Mouse (Mus musculus) liver, adult 2 months (tissue): ENCODE results near the gene Ggcx. TPM values are rescaled to one million over a fixed set of nuclear protein-coding genes. Genes with fewer than 3 reads are reported as not detected.

Experiments
- DNase-seq: peaks from one replicate; pipeline ENCODE4 v3.0.0-alpha.2; 2011; ENCODE audit warnings: low read depth, low spot score; ENCODE audit errors: extremely low read depth
- H3K27ac ChIP-seq: fragments of 200-500 bp; replicated peaks from 2 replicates; pipeline ENCODE4 v1.5.1; 2012; ENCODE audit warnings: low read depth, mild to moderate bottlenecking, control low read depth, inconsistent platforms, low read length; ENCODE audit not compliant: insufficient read depth
- H3K27me3 ChIP-seq: fragments of 200-500 bp; 2 replicates; pipeline ENCODE4 v1.6.1; 2012; ENCODE audit warnings: mild to moderate bottlenecking, moderate library complexity, low read length, inconsistent platforms; ENCODE audit not compliant: control insufficient read depth, insufficient read depth
- H3K36me3 ChIP-seq: fragments of 200-500 bp; 2 replicates; pipeline ENCODE4 v1.6.1; 2012; ENCODE audit warnings: low read length, inconsistent platforms; ENCODE audit not compliant: control insufficient read depth, insufficient read depth
- H3K4me1 ChIP-seq: fragments of 200-500 bp; 2 replicates; pipeline ENCODE4 v1.6.1; 2011; ENCODE audit warnings: low read length; ENCODE audit not compliant: control insufficient read depth, insufficient read depth
- H3K4me3 ChIP-seq: fragments of 200-500 bp; 2 replicates; pipeline ENCODE4 v1.5.1; 2011; ENCODE audit warnings: low read depth, mild to moderate bottlenecking, control low read depth, low read length, moderate library complexity; ENCODE audit not compliant: insufficient read depth
- H3K79me2 ChIP-seq: fragments of 200-500 bp; 2 replicates; pipeline ENCODE4 v1.6.1; 2012; ENCODE audit warnings: inconsistent platforms, mild to moderate bottlenecking, low read length, moderate library complexity; ENCODE audit not compliant: control insufficient read depth, insufficient read depth
- H3K9ac ChIP-seq: fragments of 200-500 bp; 2 replicates; pipeline ENCODE4 v1.6.1; 2012; ENCODE audit warnings: low read depth, mild to moderate bottlenecking, control low read depth, inconsistent platforms, low read length
- CTCF ChIP-seq: fragments of 200-500 bp; IDR thresholded peaks from 2 replicates; pipeline ENCODE4 v1.5.1; 2011; ENCODE audit warnings: low read depth, low read length, control low read depth
- POLR2A ChIP-seq: fragments of 200-500 bp; IDR thresholded peaks from 2 replicates; pipeline ENCODE4 v1.6.1; 2011; ENCODE audit warnings: low read length, control low read depth; ENCODE audit not compliant: insufficient read depth; ENCODE audit errors: extremely low read depth
- whole genome bisulfite sequencing: fragments of 180-500 bp; shearing (Covaris S2); methylation state at CpG from one replicate; pipeline ENCODE4 v1.1.7; 2018; 5-methylcytosine and 5-hydroxymethylcytosine counted together
- polyA plus RNA-seq: library from polyadenylated mRNA; depleted of rRNA; stranded (reverse); fragments of >200 nt; gene quantifications from 2 replicates; pipeline ENCODE4 v1.2.3, GENCODE M21; 2012
- total RNA-seq: library from RNA; depleted of rRNA; stranded (reverse); fragments of >200 nt; gene quantifications from 2 replicates; pipeline ENCODE4 v1.2.3, GENCODE M21; 2014

Ggcx gene
- total and polyA plus RNA-seq, 2 experiments = 67.3 to 71.0 TPM

DNA sequence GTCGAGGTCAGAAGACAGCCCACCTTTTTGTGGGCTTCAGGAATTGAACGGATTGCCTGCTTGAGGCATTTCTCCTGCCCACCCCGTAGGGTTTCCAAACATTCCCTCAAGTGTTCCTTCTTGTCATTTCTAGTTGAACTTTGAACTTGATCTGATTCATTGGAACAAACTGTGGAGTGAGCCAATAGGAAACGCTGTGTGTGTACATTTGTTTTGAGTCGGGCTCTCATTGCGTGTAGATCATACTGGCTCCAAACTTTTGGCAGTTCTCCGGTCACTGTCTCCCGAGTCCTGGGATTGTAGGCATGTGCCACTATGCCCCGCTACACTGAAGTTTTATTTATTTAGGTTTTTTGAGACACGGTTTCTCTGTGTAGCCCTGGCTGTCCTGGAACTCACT, 6.8 kb downstream of the Ggcx start:
- Histone ChIP-seq H3K79me2 (peaks cover 8% of the 10 kb centered on the region; the same call in 1 of the 2 replicates), H3K4me1 (peaks cover 15% of the 10 kb centered on the region), H3K4me3 (no peak overlapping the region), H3K9ac (no peak overlapping the region), H3K27me3 (no peaks in the 10 kb centered on the region), H3K27ac (peak overlapping the region; percentile 58), H3K36me3 (peaks cover 53% of the 10 kb centered on the region)
- WGBS = 25% methylated on average over 10 of the region's 10 CpGs
- DNase-seq = peak; percentile 94
- TF ChIP-seq POLR2A = no peak
- no peak for TF ChIP-seq CTCF

DNA sequence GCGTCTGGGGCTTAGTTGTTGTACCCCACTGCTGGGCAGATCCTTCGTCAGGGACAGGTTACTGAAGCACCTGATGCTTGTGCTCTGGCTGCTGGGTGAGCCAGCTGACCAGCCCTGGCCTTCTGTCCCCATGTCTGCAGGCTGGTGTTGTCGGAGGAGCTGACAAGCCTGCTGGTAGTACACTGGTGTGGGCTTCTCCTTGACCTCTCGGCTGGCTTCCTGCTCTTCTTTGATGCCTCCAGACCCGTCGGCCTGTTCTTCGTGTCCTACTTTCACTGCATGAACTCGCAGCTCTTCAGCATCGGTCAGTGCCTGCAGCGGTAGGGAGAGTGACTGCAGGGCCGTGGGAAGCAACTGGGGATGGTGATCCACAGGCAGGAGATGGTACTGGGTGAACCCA, 11.5 kb downstream of the Ggcx start:
- TF ChIP-seq CTCF = no peak
- TF ChIP-seq POLR2A = no peak
- peaks cover 72% of the 10 kb centered on the region for H3K36me3 ChIP-seq

GRCm38 (mm10) chr6:72428036-72428435, 13.9 kb downstream of the Ggcx start:
- DNase-seq = peak; percentile 45
- WGBS = 61% methylated on average over 8 of the region's 8 CpGs

More for the DNA sequence above, 11.5 kb downstream of the Ggcx start:
- no peak overlapping the region for H3K27ac ChIP-seq
- no peak overlapping the region for H3K4me3 ChIP-seq
- H3K27me3 ChIP-seq = no peaks in the 10 kb centered on the region
- H3K4me1 ChIP-seq = peaks cover 8% of the 10 kb centered on the region
- DNase-seq = no peak
- no peak overlapping the region for H3K9ac ChIP-seq
- no peaks in the 10 kb centered on the region for H3K79me2 ChIP-seq
- WGBS = 96% methylated on average over 11 of the region's 11 CpGs

DNA sequence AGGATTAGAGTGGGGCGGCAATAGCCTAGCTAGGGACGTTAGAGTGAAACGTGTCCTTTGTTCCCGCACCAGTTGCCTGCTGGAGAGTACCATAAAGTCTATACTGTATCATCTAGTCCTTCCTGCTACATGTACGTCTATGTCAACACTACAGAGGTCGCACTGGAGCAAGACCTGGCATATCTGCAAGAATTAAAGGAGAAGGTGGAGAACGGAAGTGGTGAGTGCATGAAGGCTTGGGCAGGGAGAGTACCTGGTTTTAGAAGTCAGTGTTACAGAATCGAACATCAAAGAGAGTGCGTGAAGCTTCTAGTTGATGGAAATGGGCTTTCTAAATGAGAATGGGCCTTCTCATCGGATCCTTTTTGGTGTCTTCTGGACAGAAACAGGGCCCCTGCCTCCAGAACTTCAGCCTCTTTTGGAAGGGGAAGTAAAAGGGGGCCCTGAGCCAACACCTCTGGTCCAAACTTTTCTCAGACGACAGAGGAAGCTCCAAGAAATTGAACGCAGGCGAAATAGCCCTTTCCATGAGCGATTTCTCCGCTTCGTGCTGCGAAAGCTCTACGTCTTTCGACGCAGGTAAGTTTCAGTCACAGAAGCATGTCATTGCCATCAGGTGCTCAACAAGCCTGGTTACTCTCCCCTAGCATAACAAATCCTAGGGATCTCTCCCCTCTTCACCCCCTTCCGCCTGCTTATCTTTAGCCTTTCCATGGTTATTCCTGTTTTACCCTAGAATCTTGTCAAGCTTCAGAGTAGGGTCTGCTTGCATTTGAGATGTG, 15.1 kb downstream of the Ggcx start:
- H3K9ac ChIP-seq = no peak overlapping the region
- H3K27me3 ChIP-seq = no peaks in the 10 kb centered on the region
- H3K79me2 ChIP-seq = no peaks in the 10 kb centered on the region
- no peak overlapping the region for H3K27ac ChIP-seq
- no peak overlapping the region for H3K4me3 ChIP-seq
- H3K36me3 ChIP-seq = peaks cover 82% of the 10 kb centered on the region
- no peak for DNase-seq
- peaks cover 5% of the 10 kb centered on the region; the same call in 1 of the 2 replicates for H3K4me1 ChIP-seq
- WGBS = 89% methylated on average over 21 of the region's 21 CpGs
- no peak for TF ChIP-seq CTCF
- TF ChIP-seq POLR2A = no peak

More at GRCm38 (mm10) chr6:72428036-72428435, 13.9 kb downstream of the Ggcx start:
- H3K4me3 ChIP-seq = no peak overlapping the region
- H3K27me3 ChIP-seq = no peaks in the 10 kb centered on the region
- peaks cover 7% of the 10 kb centered on the region; the same call in 1 of the 2 replicates for H3K4me1 ChIP-seq
- no peak overlapping the region for H3K27ac ChIP-seq
- H3K79me2 ChIP-seq = no peaks in the 10 kb centered on the region
- peaks cover 84% of the 10 kb centered on the region for H3K36me3 ChIP-seq
- H3K9ac ChIP-seq = no peak overlapping the region
- TF ChIP-seq CTCF (peak; percentile 76), POLR2A (no peak)

- peaks cover 83% of the 10 kb centered on the region for H3K36me3 ChIP-seq
- 52% methylated on average over 5 of the region's 5 CpGs for WGBS
- no peak for DNase-seq
- no peak overlapping the region for H3K4me3 ChIP-seq
- no peaks in the 10 kb centered on the region for H3K27me3 ChIP-seq
- no peaks in the 10 kb centered on the region for H3K79me2 ChIP-seq
- TF ChIP-seq POLR2A = no peak
- TF ChIP-seq CTCF = no peak
- H3K27ac ChIP-seq = no peak overlapping the region; the same call in 1 of the 2 replicates
- H3K4me1 ChIP-seq = no peaks in the 10 kb centered on the region
- H3K9ac ChIP-seq = no peak overlapping the region
These were observed 17.1 kb downstream of the Ggcx start for GRCm38 (mm10) chr6:72430989-72431921.

DNA sequence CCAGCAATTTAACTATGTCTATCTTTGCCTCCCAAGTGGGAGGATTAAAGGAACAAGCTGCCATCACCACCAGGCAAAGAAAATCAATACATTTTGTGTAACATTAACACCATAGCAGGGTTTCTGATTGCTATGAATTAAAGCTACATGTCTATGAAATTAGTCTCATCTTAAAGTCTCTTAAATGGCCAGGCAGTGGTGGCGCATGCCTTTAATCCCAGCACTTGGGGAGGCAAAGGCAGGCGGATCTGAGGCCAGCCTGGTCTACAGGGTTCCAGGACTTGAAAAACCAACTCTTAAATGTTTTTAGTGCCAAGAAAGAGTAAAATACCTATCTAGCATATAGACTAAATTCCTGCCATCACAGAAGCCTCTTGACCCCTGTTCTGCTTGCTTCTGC, 18.0 kb downstream of the Ggcx start:
- no peak overlapping the region for H3K27ac ChIP-seq
- H3K4me3 ChIP-seq = no peak overlapping the region
- DNase-seq = no peak
- TF ChIP-seq POLR2A (no peak), CTCF (no peak)
- peaks cover 86% of the 10 kb centered on the region for H3K36me3 ChIP-seq
- 85% methylated on average over 2 of the region's 2 CpGs for WGBS
- H3K27me3 ChIP-seq = no peaks in the 10 kb centered on the region
- no peaks in the 10 kb centered on the region for H3K79me2 ChIP-seq
- H3K4me1 ChIP-seq = no peaks in the 10 kb centered on the region; the same call in 1 of the 2 replicates
- no peak overlapping the region for H3K9ac ChIP-seq
